ENCODE assay signal across 8 mouse cellular contexts in the genomic region with DNA sequence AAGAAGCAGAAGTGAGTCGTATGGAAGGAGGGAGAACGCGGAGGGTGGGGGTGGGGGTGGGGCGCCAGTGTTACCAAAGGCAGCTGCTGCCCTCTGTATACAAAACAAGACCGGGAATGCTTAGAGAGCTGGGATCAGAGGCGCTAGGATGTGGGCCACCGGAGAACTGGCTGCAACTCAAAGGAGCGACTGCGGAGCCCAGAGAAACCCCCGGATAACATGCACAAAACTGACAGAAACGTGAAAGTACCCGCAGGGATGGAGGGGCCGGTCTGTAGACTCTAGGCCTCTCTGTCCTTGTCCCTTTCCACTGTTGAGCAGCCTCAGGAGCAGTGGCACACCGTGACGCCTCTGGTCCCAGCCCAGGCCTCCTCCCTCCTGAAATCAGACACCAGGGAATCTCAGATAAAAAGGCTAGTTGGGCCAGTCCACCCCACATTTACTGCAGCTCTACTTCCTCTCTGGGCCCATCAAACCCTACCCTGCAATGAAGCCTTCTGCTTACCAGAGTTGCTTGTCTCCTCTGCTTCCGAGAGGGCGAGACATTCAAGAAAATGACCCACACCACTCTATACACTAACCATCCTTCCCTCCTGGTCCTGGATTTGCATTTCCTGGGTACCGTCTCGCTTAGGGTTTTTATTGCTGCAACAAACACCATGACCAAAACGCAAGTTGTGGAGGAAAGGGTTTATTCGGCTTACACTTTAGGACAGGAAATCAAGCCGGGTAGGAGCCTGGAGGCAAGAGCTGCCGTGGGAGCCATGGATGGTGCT. TPM values are rescaled to one million over a fixed set of nuclear protein-coding genes. Genes with fewer than 3 reads are reported as not detected.
DNase-seq lines count a peak whose midpoint lies in the region; ATAC-seq lines count a peak whose summit lies in the region.

No protein-coding gene starts in this region.

- peak overlapping the region; percentile 31 for H3K4me2 ChIP-seq in heart, embryonic 15.5 days
- peak overlapping the region; percentile 8; the same call in 1 of the 2 replicates for H3K4me2 ChIP-seq in liver, embryonic 16.5 days (ENCODE audit: low read depth, low read length)

- WGBS in heart, embryonic 15.5 days = 21% methylated on average over 23 of the region's 23 CpGs
- 30% methylated on average over 23 of the region's 23 CpGs for WGBS in liver, embryonic 16.5 days (ENCODE audit: insufficient replicate concordance)

- no peaks in the 10 kb centered on the region for H3K36me3 ChIP-seq in heart, embryonic 15.5 days
- no peaks in the 10 kb centered on the region for H3K36me3 ChIP-seq in liver, embryonic 16.5 days (ENCODE audit: control insufficient read depth, insufficient read depth)

- DNase-seq in adrenal gland, postnatal 10 days = peak; percentile 19
- no peak for DNase-seq in adrenal gland, postnatal 25 days
- peak; percentile 75 for DNase-seq in R1 (ENCODE audit: low read depth, low spot score)
- DNase-seq in left cerebral cortex, adult 9 months (ENCODE audit: low spot score in 2 of 2) = no peak
- DNase-seq in B cell, adult 2 months = no peak
- DNase-seq in testis, postnatal 14 days (ENCODE audit: low spot score) = no peak

- H3K27ac ChIP-seq in heart, embryonic 15.5 days = peak overlapping the region; percentile 69
- H3K27ac ChIP-seq in liver, embryonic 16.5 days (ENCODE audit: low read length) = 0 out of 2 replicates have a peak overlapping the region, but pooled peaks have one; percentile 43

- H3K27me3 ChIP-seq in heart, embryonic 15.5 days = no peaks in the 10 kb centered on the region
- H3K27me3 ChIP-seq in liver, embryonic 16.5 days (ENCODE audit: control insufficient read depth, insufficient read depth, low read depth, low read length) = no peaks in the 10 kb centered on the region

- no peak for ATAC-seq in heart, embryonic 15.5 days (replicated peaks; ENCODE audit: insufficient number of reproducible peaks, insufficient read depth, low FRiP score, low read depth)
- no peak for ATAC-seq in liver, embryonic 16.5 days (ENCODE audit: low read depth)

- no peaks in the 10 kb centered on the region for H3K9me3 ChIP-seq in heart, embryonic 15.5 days (replicated peaks)
- H3K9me3 ChIP-seq in liver, embryonic 16.5 days (replicated peaks; ENCODE audit: control insufficient read depth, low read length) = no peaks in the 10 kb centered on the region

- peak overlapping the region; percentile 2; the same call in 1 of the 2 replicates for H3K9ac ChIP-seq in heart, embryonic 15.5 days
- no peak overlapping the region for H3K9ac ChIP-seq in liver, embryonic 16.5 days (ENCODE audit: low read depth, low read length)

- peaks cover 28% of the 10 kb centered on the region for H3K4me1 ChIP-seq in heart, embryonic 15.5 days (replicated peaks)
- peaks cover 33% of the 10 kb centered on the region for H3K4me1 ChIP-seq in liver, embryonic 16.5 days (ENCODE audit: control insufficient read depth, low read depth, low read length)

- no peak overlapping the region for H3K4me3 ChIP-seq in heart, embryonic 15.5 days
- H3K4me3 ChIP-seq in liver, embryonic 16.5 days (ENCODE audit: low read depth, low read length) = no peak overlapping the region

RNA-seq across cellular contexts. Expression of gene Zmynd8, which starts 1.7 kb away (rescaled TPM):
- total RNA-seq in adrenal gland, postnatal 10 days (2021) = 10 to 100 TPM; 39.8 to 57.2 TPM
- total RNA-seq in adrenal gland, postnatal 25 days (2021) = 57.4 and 73.1 TPM in 2 replicates
- polyA plus RNA-seq in heart, embryonic 15.5 days (2015; fragmentation: Nextera tagmentation; extraction: Ambion mirVana) = 39.1 and 40.7 TPM in 2 replicates
- polyA plus RNA-seq in liver, embryonic 16.5 days (2015; fragmentation: Nextera tagmentation; extraction: Ambion mirVana) = 20.0 and 23.6 TPM in 2 replicates

Comparison
In these comparisons a context has a peak if more than half of its experiments do, and no peak if none do; other contexts are left out.
1. DNase-seq: peak in adrenal gland, postnatal 10 days (single experiment) and R1 (single experiment); none in adrenal gland, postnatal 25 days (single experiment), left cerebral cortex, adult 9 months (0 of 2), B cell, adult 2 months (0 of 2) and testis, postnatal 14 days (single experiment).